Mouse (Mus musculus) monocyte, adult 5-6 weeks (primary cell): ENCODE measurements around the gene Psg26. TPM values are rescaled to one million over a fixed set of nuclear protein-coding genes. Genes with fewer than 3 reads are reported as not detected.
"Not testable (repeated sequence)": the region's sequence is repeated elsewhere in the genome, so short reads cannot be mapped to it uniquely, and the experiment has no call there.

ENCODE experiments used
- ATAC-seq: fragments of 153-309, 156-312 bp; replicated peaks from 2 replicates; pipeline ENCODE4 v1.8.0; 2017; ENCODE audit warnings: mild to moderate bottlenecking; ENCODE audit not compliant: low TSS enrichment, insufficient number of reproducible peaks, severe bottlenecking, poor library complexity, low FRiP score
- total RNA-seq: library from RNA; stranded (forward); fragments of 200-1000, 200-491, 200-594 nt; gene quantifications from 3 replicates; pipeline ENCODE4 v1.2.3, GENCODE M21; 2017

The Psg26 gene
- total RNA-seq: not detected in 3 replicates

DNA sequence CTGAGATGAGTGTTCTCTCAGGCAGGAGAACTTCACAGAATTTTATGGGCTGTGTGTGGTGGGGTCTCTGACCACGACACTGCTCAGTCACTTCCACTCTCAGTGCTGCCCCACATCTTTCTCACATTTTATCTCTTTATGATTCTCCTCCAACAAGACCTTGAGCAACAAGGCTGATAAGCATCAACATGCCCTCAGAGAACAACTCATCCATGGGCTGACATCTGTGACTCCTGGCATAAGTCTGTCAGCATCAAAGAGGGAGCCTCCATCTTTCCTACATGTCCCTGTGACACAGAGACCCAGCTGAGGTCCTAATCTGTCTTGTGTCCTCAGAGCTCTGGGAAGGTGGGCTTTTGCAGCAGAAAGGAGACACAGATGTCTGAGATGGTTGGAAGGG lies at the start of gene Psg26:
TSS of gene Psg26 (minus strand) at position 101 of the 400 bp plus-strand sequence.
- no peak for ATAC-seq

DNA sequence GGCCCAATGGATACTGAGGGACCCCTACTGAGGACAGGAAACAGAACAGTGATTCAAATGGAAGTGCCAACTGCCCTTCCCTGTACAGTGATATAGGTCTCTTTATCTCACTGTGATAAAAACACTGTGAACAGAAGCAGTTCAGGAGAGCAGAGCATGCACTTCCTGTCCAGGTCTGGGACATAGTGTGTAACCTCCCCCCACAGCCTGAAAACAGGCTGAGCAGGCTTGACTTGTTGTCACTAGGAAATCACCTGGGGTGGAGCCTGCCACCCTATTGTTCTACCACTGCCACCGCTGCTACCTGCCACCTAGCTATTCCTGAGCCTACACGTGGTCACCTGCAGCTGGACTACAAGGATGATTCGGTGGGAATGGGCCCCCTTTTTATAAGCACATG lies 49.4 kb upstream of the Psg26 start:
- ATAC-seq: no peak

- ATAC-seq: no peak
These were observed 48.2 kb upstream of the Psg26 start, which contains the start of gene Psg25 for GRCm38 (mm10) chr7:18532169-18532568. Psg25 (minus strand) TSS chr7:18532269.

GRCm38 (mm10) chr7:18524668-18525067 lies 40.7 kb upstream of the Psg26 start:
- ATAC-seq: no peak

- not testable (repeated sequence) for ATAC-seq
These were observed 28.9 kb upstream of the Psg26 start for GRCm38 (mm10) chr7:18512848-18513247.

DNA sequence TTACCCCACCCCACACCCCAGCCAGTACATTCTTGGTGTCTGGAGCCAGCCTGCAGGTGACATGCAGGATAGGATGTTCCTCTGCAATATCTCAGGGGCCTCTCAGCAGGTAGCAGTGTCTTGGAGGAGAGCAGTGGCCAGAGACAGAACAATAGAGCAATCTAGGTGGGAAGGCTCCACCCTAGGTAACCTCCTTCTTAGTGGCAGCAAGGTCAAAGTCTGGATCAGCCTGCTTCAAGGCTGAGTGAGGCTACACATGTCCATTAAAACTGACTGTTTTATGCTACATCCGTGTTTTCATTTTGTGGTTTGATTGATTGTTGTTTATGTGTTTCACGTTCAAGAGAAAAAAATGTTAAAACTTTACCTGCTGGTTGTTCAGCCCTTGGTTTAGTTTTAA lies 28.4 kb upstream of the Psg26 start:
- not testable (repeated sequence) for ATAC-seq

GRCm38 (mm10) chr7:18511479-18511878 lies 27.5 kb upstream of the Psg26 start:
- no peak for ATAC-seq

GRCm38 (mm10) chr7:18431941-18432340 lies 52.0 kb downstream of the Psg26 start, which contains the start of gene Psg28:
Psg28 (minus strand) TSS chr7:18432041.
- ATAC-seq: not testable (repeated sequence)

Other genes with a start within 250 kb of the Psg26 start
- gene Mill1, start 238.8 kb downstream of the Psg26 start, total RNA-seq: not detected in 3 replicates
- not detected in 3 replicates for gene Psg18, start 129.2 kb downstream of the Psg26 start, total RNA-seq
- not detected in 3 replicates for gene Psg28, start 52.1 kb downstream of the Psg26 start, total RNA-seq
- gene Psg25, start 48.1 kb upstream of the Psg26 start, total RNA-seq: not detected in 3 replicates
- not detected in 3 replicates for gene Psg27, start 83.1 kb upstream of the Psg26 start, total RNA-seq
- not detected in 3 replicates for gene Psg23, start 132.3 kb upstream of the Psg26 start, total RNA-seq
- gene Psg21, start 172.5 kb upstream of the Psg26 start, total RNA-seq: not detected in 3 replicates
- not detected in 3 replicates for gene Psg20, start 202.0 kb upstream of the Psg26 start, total RNA-seq
- not detected in 3 replicates for gene Psg22, start 233.9 kb upstream of the Psg26 start, total RNA-seq